Mouse (Mus musculus): ENCODE results near the gene Tubgcp2. TPM values are rescaled to one million over a fixed set of nuclear protein-coding genes. Genes with fewer than 3 reads are reported as not detected.

Tubgcp2 gene
- total and polyA plus RNA-seq, 3 experiments, result 42.5 to 50.4 (median 46.7) TPM

DNA sequence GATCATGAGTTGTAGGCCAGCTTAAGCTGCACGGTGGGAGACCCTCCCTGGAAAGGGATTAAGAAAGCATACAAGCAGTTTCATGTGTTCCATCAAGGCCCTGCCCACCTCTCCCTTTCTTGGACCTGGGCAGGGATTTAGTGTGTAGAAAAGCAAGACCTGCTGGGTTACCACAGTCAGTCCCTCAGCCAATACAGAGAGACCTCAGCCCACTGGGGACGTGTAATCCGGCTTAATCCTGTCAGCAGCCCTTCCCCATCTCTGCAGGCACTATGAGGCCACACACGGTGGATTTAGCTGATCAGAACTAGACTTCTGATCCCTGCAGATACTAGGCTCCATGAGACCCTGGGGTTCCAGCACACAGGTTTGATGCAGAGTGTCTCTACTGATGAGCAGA, 23.1 kb upstream of the Tubgcp2 start:
- Histone ChIP-seq H3K4me2 (ENCODE audit: insufficient read depth, low read depth, poor library complexity, severe bottlenecking) (no peak overlapping the region), H3K27me3 (replicated peaks) (peaks cover 7% of the 10 kb centered on the region), H3K4me1 (ENCODE audit: control insufficient read depth in 1 of 2, insufficient read depth in 2 of 2) (peaks cover 6 to 18% of the 10 kb centered on the region in 2 experiments; a peak in 3 of 4 replicates), H3K27ac (ENCODE audit: insufficient read depth, low read depth) (no peak overlapping the region), H3K36me3 (replicated peaks in 1 of 2; ENCODE audit: control insufficient read depth in 1 of 2, insufficient read depth in 1 of 2, low read length in 1 of 2) (no peaks in the 10 kb centered on the region), H3K4me3 (replicated peaks in 1 of 3; ENCODE audit: low read depth in 2 of 3, low read length in 2 of 3, poor library complexity in 1 of 3) (no peak overlapping the region), H3K9ac (ENCODE audit: insufficient read depth, low read depth) (no peak overlapping the region), H3K79me2 (replicated peaks; ENCODE audit: control insufficient read depth, extremely low read depth, insufficient read depth, poor library complexity, severe bottlenecking) (no peaks in the 10 kb centered on the region), H3K9me3 (replicated peaks; ENCODE audit: low read length) (peaks cover 9% of the 10 kb centered on the region)
- dilution Hi-C loops (cut with MboI; ENCODE audit: extremely low pct_ligation_motif_present, extremely low pct_unique_long_range_greater_than_20kb, low sequenced_read_pairs), result no loop called here
- no peak for TF ChIP-seq UBTF (IDR thresholded peaks at IDR 0.05; ENCODE audit: low read depth, low read length)
- no peak for TF ChIP-seq MAX (IDR thresholded peaks at IDR 0.05; ENCODE audit: low read length)
- TF ChIP-seq JUN (IDR thresholded peaks at IDR 0.05; ENCODE audit: insufficient read depth, low read depth, low read length), result no peak
- TF ChIP-seq TBP (conservative IDR thresholded peaks at IDR 0.05; ENCODE audit: low read depth, low read length), result no peak
- TF ChIP-seq SIN3A (IDR thresholded peaks at IDR 0.05; ENCODE audit: low read length), result no peak
- TF ChIP-seq USF1 (IDR thresholded peaks at IDR 0.05; ENCODE audit: low read depth, low read length), result no peak
- no peak for TF ChIP-seq MAFK (IDR thresholded peaks at IDR 0.05; ENCODE audit: insufficient replicate concordance, low read length)
- TF ChIP-seq RAD21 (IDR thresholded peaks at IDR 0.05; ENCODE audit: low read depth, low read length), result no peak
- TF ChIP-seq GABPA (IDR thresholded peaks at IDR 0.05; ENCODE audit: insufficient replicate concordance, low read depth, low read length), result no peak
- no peak for TF ChIP-seq ZMIZ1 (IDR thresholded peaks at IDR 0.05; ENCODE audit: low read depth, low read length)
- no peak for TF ChIP-seq NELFE (IDR thresholded peaks at IDR 0.05; ENCODE audit: low read depth, low read length)
- DNase-seq (ENCODE audit: extremely low read depth), result no peak
- in situ Hi-C loops (cut with MboI; ENCODE audit: low pct_ligation_motif_present, low pct_unique_long_range_greater_than_20kb, low sequenced_read_pairs), result no loop called here

DNA sequence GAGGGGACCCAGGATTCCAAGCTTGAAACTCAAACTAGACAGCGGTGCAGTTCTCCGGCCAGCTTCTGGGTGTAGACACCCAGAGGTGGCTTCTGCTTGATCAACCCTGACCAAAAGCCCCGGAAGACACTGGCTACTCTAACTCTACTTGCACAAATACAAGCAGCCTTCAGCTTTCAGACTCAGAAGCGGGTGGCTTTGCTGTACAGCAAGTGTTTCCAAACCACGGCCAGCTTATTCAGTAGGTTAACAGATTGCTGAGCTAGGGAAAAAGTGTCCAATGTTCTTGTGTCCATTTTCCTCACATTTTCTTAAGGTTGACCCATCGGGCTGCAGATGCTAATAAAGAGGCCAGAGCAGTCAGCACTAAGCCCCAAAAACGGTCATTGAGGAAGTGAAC, 22.1 kb upstream of the Tubgcp2 start:
- dilution Hi-C loops (cut with MboI; ENCODE audit: extremely low pct_ligation_motif_present, extremely low pct_unique_long_range_greater_than_20kb, low sequenced_read_pairs), result no loop called here
- H3K4me3 ChIP-seq (replicated peaks in 1 of 3; ENCODE audit: low read depth in 2 of 3, low read length in 2 of 3, poor library complexity in 1 of 3), result no peak overlapping the region
- no peak overlapping the region for H3K4me2 ChIP-seq (ENCODE audit: insufficient read depth, low read depth, poor library complexity, severe bottlenecking)
- DNase-seq (ENCODE audit: extremely low read depth), result no peak
- in situ Hi-C loops (cut with MboI; ENCODE audit: low pct_ligation_motif_present, low pct_unique_long_range_greater_than_20kb, low sequenced_read_pairs), result no loop called here
- H3K4me1 ChIP-seq (ENCODE audit: control insufficient read depth in 1 of 2, insufficient read depth in 2 of 2), result peaks cover 6 to 18% of the 10 kb centered on the region in 2 experiments; a peak in 3 of 4 replicates
- H3K27me3 ChIP-seq (replicated peaks), result peaks cover 10% of the 10 kb centered on the region
- H3K79me2 ChIP-seq (replicated peaks; ENCODE audit: control insufficient read depth, extremely low read depth, insufficient read depth, poor library complexity, severe bottlenecking), result no peaks in the 10 kb centered on the region
- H3K36me3 ChIP-seq (replicated peaks in 1 of 2; ENCODE audit: control insufficient read depth in 1 of 2, insufficient read depth in 1 of 2, low read length in 1 of 2), result no peaks in the 10 kb centered on the region
- H3K9ac ChIP-seq (ENCODE audit: insufficient read depth, low read depth), result no peak overlapping the region
- H3K27ac ChIP-seq (ENCODE audit: insufficient read depth, low read depth), result no peak overlapping the region
- H3K9me3 ChIP-seq (replicated peaks; ENCODE audit: low read length), result peaks cover 9% of the 10 kb centered on the region
- TF ChIP-seq UBTF (IDR thresholded peaks at IDR 0.05; ENCODE audit: low read depth, low read length) (no peak), POLR2A (IDR thresholded peaks at IDR 0.05; ENCODE audit: low read depth, low read length) (no peak), CHD1 (IDR thresholded peaks at IDR 0.05; ENCODE audit: low read depth, low read length) (no peak), E2F4 (IDR thresholded peaks at IDR 0.05; ENCODE audit: insufficient replicate concordance, low read depth, low read length) (no peak), MAX (IDR thresholded peaks at IDR 0.05; ENCODE audit: low read length) (no peak), EP300 (IDR thresholded peaks at IDR 0.05; ENCODE audit: low read length) (no peak), PAX5 (IDR thresholded peaks at IDR 0.05; ENCODE audit: low read length) (no peak), MYC (IDR thresholded peaks at IDR 0.05; ENCODE audit: low read depth, low read length) (no peak), JUN (IDR thresholded peaks at IDR 0.05; ENCODE audit: insufficient read depth, low read depth, low read length) (no peak), USF1 (IDR thresholded peaks at IDR 0.05; ENCODE audit: low read depth, low read length) (no peak), GABPA (IDR thresholded peaks at IDR 0.05; ENCODE audit: insufficient replicate concordance, low read depth, low read length) (no peak), SIN3A (IDR thresholded peaks at IDR 0.05; ENCODE audit: low read length) (no peak), BHLHE40 (IDR thresholded peaks at IDR 0.05; ENCODE audit: low read depth, low read length) (no peak), KAT2A (IDR thresholded peaks at IDR 0.05; ENCODE audit: insufficient replicate concordance, low read length) (no peak), MEF2A (IDR thresholded peaks at IDR 0.05; ENCODE audit: borderline replicate concordance, low read depth, low read length) (no peak), IRF4 (IDR thresholded peaks at IDR 0.05; ENCODE audit: low read depth, low read length) (no peak), ETS1 (conservative IDR thresholded peaks at IDR 0.05; ENCODE audit: low read depth, low read length) (no peak), ZNF384 (IDR thresholded peaks at IDR 0.05; ENCODE audit: low read depth, low read length) (no peak), TBP (conservative IDR thresholded peaks at IDR 0.05; ENCODE audit: low read depth, low read length) (no peak), JUND (conservative IDR thresholded peaks at IDR 0.05; ENCODE audit: low read depth, low read length) (no peak)

Data from CH12.LX (cell line).